Mouse (Mus musculus): ENCODE data around the gene Dll4.
A peak's percentile ranks its signal among the peaks of the same experiment; 100 is the strongest.

GRCm38 (mm10) chr2:119288270-119288882 lies 37.2 kb upstream of the Dll4 start, which contains the start of gene Vps18:
- TF ChIP-seq POLR2A (IDR thresholded peaks at IDR 0.05; ENCODE audit: borderline replicate concordance, control insufficient read depth, low read depth, low read length) (peak; percentile 81; the same call in 1 of the 2 replicates), CTCF (IDR thresholded peaks at IDR 0.05; ENCODE audit: control insufficient read depth, insufficient read depth, low read length) (peak; percentile 95)
